Mouse (Mus musculus): ENCODE measurements around the gene Fbln1. TPM values are rescaled to one million over a fixed set of nuclear protein-coding genes. Genes with fewer than 3 reads are reported as not detected.
"Not testable (repeated sequence)": the region's sequence is repeated elsewhere in the genome, so short reads cannot be mapped to it uniquely, and the experiment has no call there.

Gene Fbln1
- polyA plus RNA-seq, 1 experiment from 2014 or later, result 206 TPM

DNA sequence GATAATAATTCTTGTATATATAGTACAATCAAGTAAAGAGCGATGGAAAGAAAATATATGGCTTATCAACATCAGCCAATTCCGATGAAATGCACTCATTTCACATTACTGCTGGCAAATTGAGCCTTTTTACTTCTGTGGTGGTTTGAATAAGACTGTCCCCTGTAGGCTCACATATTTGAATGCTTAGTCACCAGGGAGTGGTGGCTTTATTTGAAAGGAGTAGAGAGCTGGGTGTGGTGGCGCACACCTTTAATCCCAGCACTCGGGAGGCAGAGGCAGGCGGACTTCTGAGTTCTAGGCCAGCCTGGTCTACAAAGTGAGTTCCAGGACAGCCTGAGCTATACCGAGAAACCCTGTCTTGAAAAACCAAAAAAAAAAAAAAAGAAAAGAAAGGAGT lies 127.8 kb downstream of the Fbln1 start:
- WGBS, result 90% methylated on average over 6 of the region's 6 CpGs
- not testable (repeated sequence) for ATAC-seq (replicated peaks; ENCODE audit: low FRiP score)

DNA sequence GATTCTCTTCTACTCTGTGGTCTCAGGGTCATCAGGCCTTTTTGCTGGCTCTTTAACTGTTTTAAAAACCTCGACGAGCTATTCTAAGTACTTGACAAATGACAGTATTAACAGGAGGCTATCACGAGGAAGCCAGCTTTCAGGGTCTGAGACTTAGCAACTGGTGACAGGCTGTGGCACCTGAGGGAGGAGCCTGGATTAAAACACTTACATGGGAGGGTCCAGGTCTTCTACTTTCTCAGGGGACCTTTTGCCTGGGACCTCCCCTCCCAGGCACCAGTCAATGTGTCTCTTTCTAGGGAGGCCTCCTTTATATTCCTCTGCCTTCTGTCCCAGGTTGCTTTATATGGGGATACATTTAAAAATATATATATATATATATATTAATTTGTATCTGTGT lies 128.5 kb downstream of the Fbln1 start:
- Histone ChIP-seq H3K4me2 (no peak overlapping the region), H3K36me3 (no peaks in the 10 kb centered on the region), H3K27ac (no peak overlapping the region), H3K9me3 (replicated peaks) (no peaks in the 10 kb centered on the region), H3K27me3 (no peaks in the 10 kb centered on the region), H3K9ac (no peak overlapping the region), H3K4me1 (peaks cover 23% of the 10 kb centered on the region), H3K4me3 (replicated peaks) (no peak overlapping the region)
- ATAC-seq (replicated peaks; ENCODE audit: low FRiP score), result no peak
- 52% methylated on average over 3 of the region's 3 CpGs for WGBS

More for the DNA sequence above, 127.8 kb downstream of the Fbln1 start:
- peaks cover 21% of the 10 kb centered on the region for H3K4me1 ChIP-seq
- H3K36me3 ChIP-seq; H3K9me3 ChIP-seq (replicated peaks); H3K4me2 ChIP-seq; H3K27me3 ChIP-seq; H3K4me3 ChIP-seq (replicated peaks); H3K27ac ChIP-seq; H3K9ac ChIP-seq: not testable (repeated sequence)

DNA sequence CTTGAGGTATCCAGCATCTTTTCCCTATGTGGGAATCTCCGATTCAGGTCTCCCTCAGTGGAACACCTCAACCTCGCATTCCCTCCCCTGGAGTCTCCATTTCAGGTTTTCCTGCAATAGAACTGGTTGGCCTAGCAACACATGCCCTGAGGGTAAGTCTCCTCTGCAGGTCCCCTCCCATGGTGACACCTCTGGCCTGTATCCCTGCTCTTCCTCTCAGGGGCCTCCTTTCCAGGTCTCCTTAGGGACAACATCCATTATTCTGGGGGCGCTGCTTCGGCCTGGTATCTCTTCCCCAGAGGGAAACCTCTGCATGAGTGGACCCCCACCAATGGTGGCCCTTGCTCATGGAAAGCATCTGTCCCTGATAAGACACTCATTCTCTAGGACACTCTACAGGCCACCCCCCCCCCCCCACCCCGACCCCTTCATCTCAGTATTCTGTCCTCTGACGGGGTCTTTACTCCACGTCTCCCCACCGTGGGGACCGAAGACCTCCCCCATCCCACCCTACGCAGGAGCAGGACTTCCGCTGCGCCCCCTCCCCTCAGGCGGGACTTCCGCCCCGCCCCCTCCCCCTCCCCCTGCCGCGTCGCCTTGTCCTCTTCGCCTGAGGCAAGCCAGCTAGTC lies 130.0 kb downstream of the Fbln1 start, which contains the start of gene Atxn10:
Atxn10 (plus strand) TSS at position 575 of the 630 bp plus-strand sequence.
- peak within 1 kb of the TSS; percentile 91 for H3K9ac ChIP-seq
- 0 out of 2 replicates have a peak, but pooled peaks cover under 1% of the 10 kb centered on the region for H3K36me3 ChIP-seq
- peak within 1 kb of the TSS; percentile 98 for H3K27ac ChIP-seq
- H3K4me3 ChIP-seq (replicated peaks), result peak within 1 kb of the TSS; percentile 87
- no peaks in the 10 kb centered on the region for H3K27me3 ChIP-seq
- H3K9me3 ChIP-seq (replicated peaks), result no peaks in the 10 kb centered on the region
- no peak; the same call in none of the 2 replicates for ATAC-seq (replicated peaks; ENCODE audit: low FRiP score)
- 12% methylated on average over 12 of the region's 19 CpGs for WGBS
- peaks cover 23% of the 10 kb centered on the region for H3K4me1 ChIP-seq
- H3K4me2 ChIP-seq, result peak within 1 kb of the TSS; percentile 77

Other genes starting within 250 kb of the Fbln1 start
- gene 5031439G07Rik, start 217.4 kb upstream of the Fbln1 start, polyA plus RNA-seq (2015; fragmentation: Nextera tagmentation; extraction: Ambion mirVana), result 5.7 and 7.1 TPM in 2 replicates
- 25.0 and 27.2 TPM in 2 replicates for gene Upk3a, start 188.8 kb upstream of the Fbln1 start, polyA plus RNA-seq (2015; fragmentation: Nextera tagmentation; extraction: Ambion mirVana)
- 20.9 and 23.0 TPM in 2 replicates for gene Fam118a, start 177.0 kb upstream of the Fbln1 start, polyA plus RNA-seq (2015; fragmentation: Nextera tagmentation; extraction: Ambion mirVana)
- gene Smc1b, start 74.0 kb upstream of the Fbln1 start, polyA plus RNA-seq (2015; fragmentation: Nextera tagmentation; extraction: Ambion mirVana), result 0.21 and 0.22 TPM in 2 replicates
- gene Ribc2, start 73.9 kb upstream of the Fbln1 start, polyA plus RNA-seq (2015; fragmentation: Nextera tagmentation; extraction: Ambion mirVana), result 0.53 TPM in 2 replicates
- gene Atxn10, start 130.3 kb downstream of the Fbln1 start, polyA plus RNA-seq (2015; fragmentation: Nextera tagmentation; extraction: Ambion mirVana), result 266 and 287 TPM in 2 replicates

Measured in kidney, embryonic 15.5 days (tissue).